Mouse (Mus musculus) heart, postnatal 0 days (tissue): Measurements from ENCODE around the gene Syt1.

ENCODE experiments used
- CTCF ChIP-seq: IDR thresholded peaks from 2 replicates; pipeline ENCODE4 v1.5.1; 2016; ENCODE audit warnings: antibody characterized with exemption, control low read depth, low read depth
- EP300 ChIP-seq: IDR thresholded peaks from 2 replicates; pipeline ENCODE4 v1.6.1; 2016; ENCODE audit warnings: antibody characterized with exemption, low read depth

GRCm38 (mm10) chr10:108461862-108462261, 548.9 kb downstream of the Syt1 start:
- no peak for TF ChIP-seq CTCF
- no peak for TF ChIP-seq EP300
